Mouse (Mus musculus) liver, postnatal 0 days (tissue): ENCODE measurements around the gene Klhdc3.

Source experiments
- CTCF ChIP-seq: sonication (generic); IDR thresholded peaks from 2 replicates; pipeline ENCODE4 v1.5.1; 2016; ENCODE audit warnings: antibody characterized with exemption, low read depth
- EP300 ChIP-seq: IDR thresholded peaks from 2 replicates; pipeline ENCODE4 v1.6.1; 2016; ENCODE audit warnings: antibody characterized with exemption, low read depth, mild to moderate bottlenecking

- no peak for TF ChIP-seq EP300
- TF ChIP-seq CTCF = no peak
Measured at GRCm38 (mm10) chr17:46678911-46679310, 1.8 kb downstream of the Klhdc3 start.
